Mouse (Mus musculus) bone marrow macrophage, adult 2 months (primary cell): ENCODE results near the gene Ank3. TPM values are rescaled to one million over a fixed set of nuclear protein-coding genes. Genes with fewer than 3 reads are reported as not detected.

Experiments used
- H3K27ac ChIP-seq: 2 replicates; pipeline ENCODE4 v1.5.1; 2012; ENCODE audit warnings: low read depth, low read length; ENCODE audit not compliant: insufficient read depth
- H3K4me1 ChIP-seq: 2 replicates; pipeline ENCODE4 v1.6.1; 2012; ENCODE audit warnings: low read length; ENCODE audit not compliant: control insufficient read depth, insufficient read depth
- H3K4me3 ChIP-seq: 2 replicates; pipeline ENCODE4 v1.5.1; 2012; ENCODE audit warnings: mild to moderate bottlenecking, low read length, moderate library complexity; ENCODE audit not compliant: insufficient read depth
- CTCF ChIP-seq: IDR thresholded peaks from 2 replicates; pipeline ENCODE4 v1.5.1; 2012; ENCODE audit warnings: low read depth, mild to moderate bottlenecking, low read length, moderate library complexity
- POLR2A ChIP-seq: IDR thresholded peaks from 2 replicates; pipeline ENCODE4 v1.6.1; 2012; ENCODE audit warnings: mild to moderate bottlenecking, low read depth, low read length, borderline replicate concordance
- polyA plus RNA-seq: library from polyadenylated mRNA; stranded (reverse); fragments of >200 nt; gene quantifications from 2 replicates; pipeline ENCODE4 v1.2.4, GENCODE M21; 2012; ENCODE audit not compliant: missing spikeins, insufficient read depth, insufficient read length

Gene Ank3
- polyA plus RNA-seq, 1 experiment: 1.5 TPM

DNA sequence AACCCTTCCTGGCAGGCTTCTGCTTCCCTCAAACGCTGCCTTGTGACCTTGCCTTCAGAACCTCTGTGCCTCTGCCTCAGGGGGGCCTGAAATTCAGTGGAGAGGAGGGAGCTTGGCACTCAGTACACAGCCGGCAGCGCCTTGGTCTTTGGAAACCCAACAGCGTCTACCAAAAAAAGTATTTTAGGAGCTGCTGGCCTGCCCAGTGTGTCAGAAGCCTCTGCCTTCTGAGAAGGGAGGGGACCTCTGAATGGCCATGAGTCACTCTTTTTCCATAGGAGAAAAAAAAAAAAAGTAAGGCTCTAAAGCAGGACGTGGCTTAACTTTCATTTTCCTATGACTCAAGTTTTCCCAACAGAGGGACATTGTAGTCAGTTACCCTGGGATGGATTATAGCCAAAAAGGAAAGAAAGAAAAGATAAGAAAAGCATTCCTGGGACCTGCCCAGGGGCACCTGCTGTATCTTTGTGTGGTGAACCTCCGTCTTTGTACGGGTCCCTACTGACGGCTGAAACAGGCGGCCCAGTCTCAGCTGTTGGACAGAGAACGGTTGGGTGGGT, 473.7 kb downstream of the Ank3 start:
- H3K4me1 ChIP-seq: no peaks in the 10 kb centered on the region
- H3K4me3 ChIP-seq: no peak overlapping the region
- TF ChIP-seq CTCF: no peak
- no peak for TF ChIP-seq POLR2A
- H3K27ac ChIP-seq: no peak overlapping the region

DNA sequence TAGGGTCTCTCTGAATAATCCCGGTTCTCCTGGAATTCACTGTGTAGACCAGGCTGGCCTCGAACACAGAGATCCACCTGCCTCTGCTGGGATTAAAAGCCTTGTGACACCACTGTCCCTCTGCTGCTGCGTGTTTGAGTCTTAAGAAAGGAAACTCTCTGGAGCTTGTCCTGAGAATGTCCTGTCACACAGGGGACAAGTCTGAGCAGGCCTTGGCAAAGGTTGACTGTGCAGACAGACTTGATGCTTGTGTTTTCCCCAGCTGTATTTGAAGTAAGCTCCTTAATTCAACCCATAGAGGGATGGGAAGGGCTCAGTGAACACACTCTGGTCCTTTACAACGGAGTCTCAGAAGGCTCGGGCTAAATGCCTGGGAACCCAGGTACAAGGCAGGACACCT, 474.3 kb downstream of the Ank3 start:
- no peak overlapping the region for H3K4me3 ChIP-seq
- TF ChIP-seq CTCF (no peak), POLR2A (no peak)
- H3K27ac ChIP-seq: no peak overlapping the region
- no peaks in the 10 kb centered on the region for H3K4me1 ChIP-seq

DNA sequence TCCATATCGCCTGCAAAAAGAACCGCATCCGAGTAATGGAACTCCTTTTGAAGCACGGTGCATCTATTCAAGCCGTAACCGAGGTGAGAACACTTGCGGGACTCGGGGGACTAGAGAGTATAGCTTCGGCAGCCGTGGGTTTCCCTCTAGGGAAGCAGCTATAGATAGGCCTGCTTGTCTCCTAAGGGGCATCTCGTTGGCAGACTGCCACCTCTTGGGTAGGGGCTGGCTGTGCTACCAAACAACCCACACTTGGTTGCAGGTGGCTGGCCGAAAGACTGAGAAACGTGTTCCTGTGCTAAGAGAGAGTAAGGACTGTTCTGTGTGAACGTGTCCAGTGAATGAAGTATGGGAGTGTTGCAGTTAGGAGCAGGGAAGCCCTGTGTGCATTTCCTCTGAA, 476.2 kb downstream of the Ank3 start:
- Histone ChIP-seq H3K27ac (no peak overlapping the region), H3K4me1 (no peaks in the 10 kb centered on the region), H3K4me3 (no peak overlapping the region)
- TF ChIP-seq CTCF (no peak), POLR2A (no peak)

GRCm38 (mm10) chr10:69883935-69884680, 485.5 kb downstream of the Ank3 start:
- TF ChIP-seq POLR2A: no peak
- TF ChIP-seq CTCF: no peak
- H3K27ac ChIP-seq: no peak overlapping the region
- H3K4me3 ChIP-seq: no peak overlapping the region
- H3K4me1 ChIP-seq: no peaks in the 10 kb centered on the region

GRCm38 (mm10) chr10:69888399-69888798, 489.8 kb downstream of the Ank3 start:
- Histone ChIP-seq H3K27ac (no peak overlapping the region), H3K4me1 (no peaks in the 10 kb centered on the region), H3K4me3 (0 out of 2 replicates have a peak overlapping the region, but pooled peaks have one; percentile 9)
- TF ChIP-seq POLR2A (no peak), CTCF (no peak)

DNA sequence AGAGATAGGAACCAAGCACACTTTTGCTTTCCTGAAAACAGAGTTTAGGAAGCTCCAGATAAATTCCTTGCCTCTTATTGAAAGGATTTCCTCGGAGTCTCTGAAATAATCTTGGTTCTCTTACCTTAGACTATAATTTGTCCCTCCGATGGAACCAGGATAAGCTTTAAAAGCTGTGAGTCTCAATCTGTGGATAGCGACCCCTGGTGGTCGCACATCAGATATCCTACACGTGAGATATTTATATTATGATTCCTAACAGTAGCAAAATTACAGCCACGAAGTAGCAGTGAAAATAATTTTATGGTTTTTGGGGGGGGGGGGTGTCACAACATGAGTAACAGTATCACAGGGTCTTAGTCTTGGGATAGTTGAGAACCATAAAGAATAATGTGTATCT, 491.2 kb downstream of the Ank3 start:
- Histone ChIP-seq H3K4me1 (no peaks in the 10 kb centered on the region), H3K27ac (no peak overlapping the region), H3K4me3 (no peak overlapping the region)
- no peak for TF ChIP-seq POLR2A
- no peak for TF ChIP-seq CTCF

DNA sequence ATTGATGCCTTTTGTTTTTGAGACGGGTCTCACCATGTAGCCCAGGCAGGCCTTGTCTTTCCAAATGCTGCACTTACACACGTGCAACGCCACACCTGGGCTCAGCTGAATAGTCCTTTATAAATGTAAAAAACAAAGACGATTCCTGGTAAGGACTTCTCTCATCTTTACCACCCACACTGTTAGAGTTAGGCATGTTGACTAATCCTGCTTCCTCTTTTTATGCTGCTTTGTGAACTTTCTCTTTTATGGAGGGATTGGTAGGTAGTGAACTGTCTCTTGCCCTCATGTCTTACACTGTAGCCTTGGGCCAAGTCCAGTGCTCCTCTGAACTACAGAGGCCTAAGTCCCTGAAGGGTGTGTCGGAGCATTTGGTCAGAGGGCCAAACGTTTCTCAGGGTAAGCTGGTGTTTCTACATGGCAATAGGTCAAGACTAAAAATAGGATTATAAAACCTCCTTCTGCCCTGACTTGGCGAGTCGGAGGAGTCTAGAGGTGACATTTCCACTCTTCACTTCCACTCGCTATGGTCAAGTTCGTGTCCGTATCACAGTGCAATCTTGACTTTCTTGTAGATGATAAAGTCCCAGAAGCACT, 491.9 kb downstream of the Ank3 start:
- TF ChIP-seq CTCF (no peak), POLR2A (no peak)
- no peak overlapping the region for H3K4me3 ChIP-seq
- H3K4me1 ChIP-seq: no peaks in the 10 kb centered on the region
- H3K27ac ChIP-seq: no peak overlapping the region

- H3K4me1 ChIP-seq: no peaks in the 10 kb centered on the region
- TF ChIP-seq CTCF: no peak
- H3K4me3 ChIP-seq: no peak overlapping the region
- H3K27ac ChIP-seq: no peak overlapping the region
Measured at GRCm38 (mm10) chr10:69892162-69892561, 493.6 kb downstream of the Ank3 start.

DNA sequence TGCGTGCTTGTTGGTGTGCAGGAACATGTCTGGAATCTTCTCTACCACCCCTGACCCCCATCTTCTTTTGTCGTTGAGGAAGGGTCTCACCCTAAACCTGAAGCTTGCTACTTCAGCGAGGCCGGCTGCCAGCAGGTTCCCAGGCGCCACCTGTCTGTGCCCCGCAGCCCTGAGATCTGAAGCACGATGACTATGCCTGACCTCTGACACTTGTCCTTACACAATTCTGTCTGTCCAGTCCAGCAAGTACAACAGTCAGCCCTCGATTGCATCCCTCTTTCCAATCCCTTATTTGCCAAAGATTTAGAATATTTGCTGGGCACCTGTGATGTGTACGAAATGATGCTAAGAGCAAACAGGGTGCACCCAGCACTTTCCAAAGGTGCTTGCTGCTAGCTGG, 497.0 kb downstream of the Ank3 start:
- H3K4me1 ChIP-seq: no peaks in the 10 kb centered on the region
- no peak for TF ChIP-seq CTCF

DNA sequence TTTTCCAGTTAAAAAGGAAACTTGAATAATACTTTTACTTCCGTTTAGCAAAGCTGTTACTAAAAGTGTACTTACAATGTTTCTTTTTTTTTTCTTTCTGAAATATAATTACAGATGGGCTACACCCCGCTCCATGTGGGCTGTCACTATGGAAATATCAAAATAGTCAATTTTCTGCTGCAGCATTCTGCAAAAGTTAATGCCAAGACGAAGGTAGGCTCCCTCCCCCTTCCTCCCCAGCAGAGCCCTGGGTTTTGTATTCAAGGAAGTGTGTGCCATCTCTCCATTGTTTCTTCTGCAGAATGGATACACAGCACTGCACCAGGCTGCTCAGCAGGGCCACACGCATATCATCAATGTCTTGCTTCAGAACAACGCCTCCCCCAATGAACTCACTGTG, 499.4 kb downstream of the Ank3 start:
- TF ChIP-seq CTCF: no peak
- TF ChIP-seq POLR2A: no peak
- H3K4me3 ChIP-seq: no peak overlapping the region
- H3K27ac ChIP-seq: no peak overlapping the region
- no peaks in the 10 kb centered on the region for H3K4me1 ChIP-seq

More for the DNA sequence above, 497.0 kb downstream of the Ank3 start:
- H3K4me3 ChIP-seq: no peak overlapping the region
- H3K27ac ChIP-seq: no peak overlapping the region

DNA sequence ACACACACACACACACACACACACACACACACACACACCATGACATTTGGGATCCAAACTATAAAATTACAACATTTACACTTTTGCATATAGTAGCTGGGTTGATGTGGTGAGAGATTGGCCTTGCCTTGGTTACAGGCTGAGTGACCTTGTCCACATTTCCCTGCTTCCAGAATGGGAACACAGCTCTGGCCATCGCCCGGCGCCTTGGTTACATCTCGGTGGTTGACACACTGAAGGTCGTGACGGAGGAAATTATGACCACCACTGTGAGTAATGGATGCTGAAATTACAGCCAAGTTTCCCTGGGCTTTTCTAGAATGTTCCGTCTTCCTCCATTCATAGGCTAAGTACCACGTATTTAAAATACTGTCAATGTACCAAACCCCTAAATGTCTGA, 500.2 kb downstream of the Ank3 start:
- Histone ChIP-seq H3K27ac (no peak overlapping the region), H3K4me1 (no peaks in the 10 kb centered on the region), H3K4me3 (no peak overlapping the region)
- TF ChIP-seq POLR2A (no peak), CTCF (no peak)
